Mouse (Mus musculus) lung, postnatal 0 days (tissue): ENCODE data around the gene Filip1l. TPM values are rescaled to one million over a fixed set of nuclear protein-coding genes. Genes with fewer than 3 reads are reported as not detected.

Experiments
- ATAC-seq: fragments of 200-750 bp; cut with Nextera tagmentation; 2 replicates; pipeline ENCODE4 v1.8.0; 2017; ENCODE audit warnings: moderate library complexity
- DNase-seq: peaks from one replicate; pipeline ENCODE4 v3.0.0-alpha.2; 2016; ENCODE audit warnings: low spot score
- H3K27ac ChIP-seq: fragments of 300-500 bp; sonication (generic); 2 replicates; pipeline ENCODE4 v1.5.1; 2014; ENCODE audit warnings: antibody characterized with exemption, mild to moderate bottlenecking, low read length, mixed read lengths
- H3K27me3 ChIP-seq: fragments of 300-500 bp; sonication (generic); replicated peaks from 2 replicates; pipeline ENCODE4 v1.6.1; 2014; ENCODE audit warnings: low read length, mixed read lengths; ENCODE audit not compliant: insufficient read depth
- H3K36me3 ChIP-seq: fragments of 300-500 bp; sonication (generic); 2 replicates; pipeline ENCODE4 v1.6.1; 2014; ENCODE audit warnings: low read length, mixed read lengths; ENCODE audit not compliant: insufficient read depth
- H3K4me1 ChIP-seq: fragments of 300-500 bp; sonication (generic); 2 replicates; pipeline ENCODE4 v1.6.1; 2014; ENCODE audit warnings: antibody characterized with exemption, low read depth, low read length, mixed read lengths; ENCODE audit not compliant: insufficient read depth
- H3K4me2 ChIP-seq: fragments of 300-500 bp; sonication (generic); replicated peaks from 2 replicates; pipeline ENCODE4 v1.6.1; 2014; ENCODE audit warnings: low read depth, mild to moderate bottlenecking, low read length, moderate library complexity, mixed read lengths
- H3K4me3 ChIP-seq: fragments of 300-500 bp; sonication (generic); 2 replicates; pipeline ENCODE4 v1.5.1; 2014; ENCODE audit warnings: low read depth, low read length
- H3K9ac ChIP-seq: fragments of 300-500 bp; sonication (generic); replicated peaks from 2 replicates; pipeline ENCODE4 v1.6.1; 2014; ENCODE audit warnings: low read depth, mild to moderate bottlenecking
- H3K9me3 ChIP-seq: fragments of 300-500 bp; sonication (generic); 2 replicates; pipeline ENCODE4 v1.6.1; 2016; ENCODE audit warnings: low read length, mixed read lengths
- CTCF ChIP-seq: IDR thresholded peaks from 2 replicates; pipeline ENCODE4 v1.5.1; 2016; ENCODE audit warnings: antibody characterized with exemption, mild to moderate bottlenecking
- EP300 ChIP-seq: IDR thresholded peaks from 2 replicates; pipeline ENCODE4 v1.6.1; 2016; ENCODE audit warnings: antibody characterized with exemption, mild to moderate bottlenecking, control low read depth
- WGBS: fragments of 180-500 bp; shearing (Covaris S2); extraction: QIAGEN DNeasy Blood & Tissue Kit; methylation state at CpG from one replicate; pipeline ENCODE4 v1.1.7; 2014; 5-methylcytosine and 5-hydroxymethylcytosine counted together
- polyA plus RNA-seq: library from polyadenylated mRNA; unstranded; fragments of >200 nt; fragmentation: Nextera tagmentation; extraction: Ambion mirVana; gene quantifications from 2 replicates; pipeline ENCODE4 v1.2.1, GENCODE M21; 2015

The Filip1l gene
- polyA plus RNA-seq, 1 experiment from 2014 or later: 41.6 TPM

- Histone ChIP-seq H3K27ac (no peak overlapping the region), H3K4me2 (no peak overlapping the region), H3K27me3 (no peaks in the 10 kb centered on the region), H3K9me3 (no peaks in the 10 kb centered on the region), H3K9ac (no peak overlapping the region), H3K36me3 (no peaks in the 10 kb centered on the region), H3K4me3 (no peak overlapping the region), H3K4me1 (no peaks in the 10 kb centered on the region)
- DNase-seq (no peak), ATAC-seq (no peak)
- 59% methylated on average over 1 of the region's 1 CpGs for WGBS
- TF ChIP-seq CTCF (no peak), EP300 (no peak)
These were observed 181.5 kb downstream of the Filip1l start for GRCm38 (mm10) chr16:57534365-57534764.

DNA sequence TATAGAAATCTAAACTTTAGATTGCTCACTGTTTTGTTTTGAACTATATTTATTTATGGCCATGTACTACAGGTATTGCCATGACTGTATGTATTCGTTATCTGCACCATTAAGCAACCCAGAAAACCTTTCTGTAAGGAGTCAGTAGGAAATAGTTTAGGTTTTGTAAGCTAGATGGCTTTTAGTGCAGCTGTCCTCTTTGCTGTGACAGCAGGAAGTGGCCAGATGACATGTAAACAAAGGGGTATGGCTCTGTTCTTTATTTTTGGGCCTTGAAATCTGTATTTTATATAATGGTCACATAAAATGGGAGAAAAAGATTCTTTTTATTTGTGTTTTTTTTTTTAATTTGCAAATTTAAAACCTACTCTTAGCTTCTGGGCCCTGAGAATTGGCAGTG lies 181.9 kb downstream of the Filip1l start:
- DNase-seq (no peak), ATAC-seq (no peak)
- no peaks in the 10 kb centered on the region for H3K27me3 ChIP-seq
- WGBS: 48% methylated on average over 1 of the region's 1 CpGs
- no peaks in the 10 kb centered on the region for H3K36me3 ChIP-seq
- no peaks in the 10 kb centered on the region for H3K4me1 ChIP-seq
- no peak overlapping the region for H3K27ac ChIP-seq
- no peak overlapping the region for H3K4me3 ChIP-seq
- H3K9me3 ChIP-seq: no peaks in the 10 kb centered on the region
- H3K4me2 ChIP-seq: no peak overlapping the region
- no peak overlapping the region for H3K9ac ChIP-seq
- no peak for TF ChIP-seq CTCF
- no peak for TF ChIP-seq EP300

DNA sequence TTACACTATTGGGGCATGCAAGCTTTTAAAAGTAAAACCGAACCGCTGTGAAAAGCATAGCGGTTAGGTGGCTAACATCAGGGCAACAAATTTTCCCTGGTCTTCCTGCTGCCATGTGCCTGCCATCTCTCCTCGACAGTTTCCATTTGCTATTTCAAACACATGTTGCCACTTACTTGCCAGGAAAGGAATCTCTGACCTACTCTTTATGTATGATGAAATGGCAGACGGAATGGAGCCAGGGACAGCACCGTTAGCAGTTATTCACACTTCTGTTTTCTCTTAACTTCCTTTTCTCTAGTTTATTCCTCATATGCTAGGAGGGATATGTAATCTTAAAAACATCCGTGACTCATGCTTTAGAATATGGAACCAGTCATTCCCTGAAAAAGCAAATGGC lies 183.6 kb downstream of the Filip1l start:
- H3K4me3 ChIP-seq: no peak overlapping the region
- H3K9ac ChIP-seq: no peak overlapping the region
- WGBS: 73% methylated on average over 7 of the region's 7 CpGs
- TF ChIP-seq EP300: no peak
- no peak for TF ChIP-seq CTCF
- DNase-seq: peak; percentile 58
- no peak overlapping the region for H3K4me2 ChIP-seq
- H3K27me3 ChIP-seq: no peaks in the 10 kb centered on the region
- peak; percentile 23; the same call in 1 of the 2 replicates for ATAC-seq
- no peak overlapping the region for H3K27ac ChIP-seq
- no peaks in the 10 kb centered on the region for H3K4me1 ChIP-seq
- H3K9me3 ChIP-seq: no peaks in the 10 kb centered on the region
- H3K36me3 ChIP-seq: no peaks in the 10 kb centered on the region

GRCm38 (mm10) chr16:57543243-57543642 lies 190.3 kb downstream of the Filip1l start:
- TF ChIP-seq EP300 (peak; percentile 94), CTCF (no peak)
- H3K4me2 ChIP-seq: no peak overlapping the region
- H3K27ac ChIP-seq: no peak overlapping the region
- H3K4me3 ChIP-seq: no peak overlapping the region
- H3K4me1 ChIP-seq: no peaks in the 10 kb centered on the region
- DNase-seq: peak; percentile 44
- H3K9me3 ChIP-seq: no peaks in the 10 kb centered on the region
- peak; percentile 63 for ATAC-seq
- no peaks in the 10 kb centered on the region for H3K27me3 ChIP-seq
- no peaks in the 10 kb centered on the region for H3K36me3 ChIP-seq
- 72% methylated on average over 3 of the region's 3 CpGs for WGBS
- H3K9ac ChIP-seq: no peak overlapping the region

GRCm38 (mm10) chr16:57544441-57544840 lies 191.5 kb downstream of the Filip1l start:
- 45% methylated on average over 8 of the region's 8 CpGs for WGBS
- DNase-seq (peak; percentile 71), ATAC-seq (peak; percentile 40)
- 0 out of 2 replicates have a peak overlapping the region, but pooled peaks have one; percentile 3 for H3K27ac ChIP-seq
- TF ChIP-seq CTCF: no peak
- TF ChIP-seq EP300: peak; percentile 88
- no peaks in the 10 kb centered on the region for H3K9me3 ChIP-seq
- no peak overlapping the region for H3K4me3 ChIP-seq
- peaks cover 4% of the 10 kb centered on the region; the same call in 1 of the 2 replicates for H3K4me1 ChIP-seq
- no peak overlapping the region for H3K9ac ChIP-seq
- H3K36me3 ChIP-seq: no peaks in the 10 kb centered on the region
- H3K27me3 ChIP-seq: no peaks in the 10 kb centered on the region
- no peak overlapping the region for H3K4me2 ChIP-seq

- Histone ChIP-seq H3K9ac (no peak overlapping the region), H3K27ac (no peak overlapping the region), H3K9me3 (no peaks in the 10 kb centered on the region), H3K4me3 (no peak overlapping the region), H3K4me2 (no peak overlapping the region), H3K36me3 (no peaks in the 10 kb centered on the region), H3K27me3 (no peaks in the 10 kb centered on the region), H3K4me1 (peaks cover 4% of the 10 kb centered on the region; the same call in 1 of the 2 replicates)
- no peak for ATAC-seq
- 39% methylated on average over 1 of the region's 1 CpGs for WGBS
- peak; percentile 30 for DNase-seq
- TF ChIP-seq CTCF (no peak), EP300 (no peak)
These were observed 193.5 kb downstream of the Filip1l start for GRCm38 (mm10) chr16:57546355-57546754.

- 47% methylated on average over 2 of the region's 2 CpGs for WGBS
- Histone ChIP-seq H3K9me3 (no peaks in the 10 kb centered on the region), H3K27ac (peak overlapping the region; percentile 76), H3K4me1 (peaks cover 10% of the 10 kb centered on the region; the same call in 1 of the 2 replicates), H3K36me3 (no peaks in the 10 kb centered on the region), H3K4me2 (peak overlapping the region; percentile 77), H3K4me3 (peak overlapping the region; percentile 64), H3K27me3 (no peaks in the 10 kb centered on the region), H3K9ac (peak overlapping the region; percentile 84)
- no peak for DNase-seq
- TF ChIP-seq EP300: peak; percentile 30; the same call in 1 of the 2 replicates
- TF ChIP-seq CTCF: no peak
- ATAC-seq: no peak
These were observed 195.7 kb downstream of the Filip1l start for GRCm38 (mm10) chr16:57548608-57549007.
